Mouse (Mus musculus) heart, postnatal 0 days (tissue): ENCODE results near the gene Kif9. TPM values are rescaled to one million over a fixed set of nuclear protein-coding genes. Genes with fewer than 3 reads are reported as not detected.

Experiments
- ATAC-seq: fragments of 200-750 bp; cut with Nextera tagmentation; 2 replicates; pipeline ENCODE4 v1.8.0; 2017; ENCODE audit warnings: low read depth, moderate number of reproducible peaks, moderate library complexity; ENCODE audit not compliant: insufficient read depth
- DNase-seq: peaks from one replicate; pipeline ENCODE4 v3.0.0-alpha.2; 2016; ENCODE audit warnings: low spot score
- H3K27ac ChIP-seq: fragments of 300-500 bp; sonication (generic); 2 replicates; pipeline ENCODE4 v1.5.1; 2014; ENCODE audit warnings: low read depth, mild to moderate bottlenecking
- H3K27me3 ChIP-seq: fragments of 300-500 bp; sonication (generic); 2 replicates; pipeline ENCODE4 v1.6.1; 2014; ENCODE audit warnings: low read length, mixed read lengths; ENCODE audit not compliant: control insufficient read depth, insufficient read depth
- H3K36me3 ChIP-seq: fragments of 300-500 bp; sonication (generic); replicated peaks from 2 replicates; pipeline ENCODE4 v1.6.1; 2014; ENCODE audit warnings: low read length, mixed read lengths; ENCODE audit not compliant: control insufficient read depth, insufficient read depth
- H3K4me1 ChIP-seq: fragments of 300-500 bp; sonication (generic); 2 replicates; pipeline ENCODE4 v1.6.1; 2014; ENCODE audit warnings: antibody characterized with exemption; ENCODE audit not compliant: control insufficient read depth, insufficient read depth
- H3K4me2 ChIP-seq: fragments of 300-500 bp; sonication (generic); 2 replicates; pipeline ENCODE4 v1.6.1; 2014; ENCODE audit warnings: low read depth, mild to moderate bottlenecking, low read length, moderate library complexity
- H3K4me3 ChIP-seq: fragments of 300-500 bp; sonication (generic); 2 replicates; pipeline ENCODE4 v1.5.1; 2014; ENCODE audit warnings: low read depth, low read length
- H3K9ac ChIP-seq: fragments of 300-500 bp; sonication (generic); replicated peaks from 2 replicates; pipeline ENCODE4 v1.6.1; 2014; ENCODE audit warnings: low read depth, low read length, mixed read lengths
- H3K9me3 ChIP-seq: fragments of 300-500 bp; sonication (generic); replicated peaks from 2 replicates; pipeline ENCODE4 v1.6.1; 2016; ENCODE audit warnings: low read length; ENCODE audit not compliant: control insufficient read depth
- CTCF ChIP-seq: IDR thresholded peaks from 2 replicates; pipeline ENCODE4 v1.5.1; 2016; ENCODE audit warnings: antibody characterized with exemption, control low read depth, low read depth
- EP300 ChIP-seq: IDR thresholded peaks from 2 replicates; pipeline ENCODE4 v1.6.1; 2016; ENCODE audit warnings: antibody characterized with exemption, low read depth
- WGBS: fragments of 180-500 bp; shearing (Covaris S2); extraction: QIAGEN DNeasy Blood & Tissue Kit; methylation state at CpG from one replicate; pipeline ENCODE4 v1.1.7; 2014; 5-methylcytosine and 5-hydroxymethylcytosine counted together
- polyA plus RNA-seq: library from polyadenylated mRNA; unstranded; fragments of >200 nt; fragmentation: Nextera tagmentation; extraction: Ambion mirVana; gene quantifications from 2 replicates; pipeline ENCODE4 v1.2.1, GENCODE M21; 2015
- total RNA-seq: library from RNA; depleted of rRNA; stranded (reverse); fragments of >200 nt; gene quantifications from 2 replicates; pipeline ENCODE4 v1.2.3, GENCODE M21; 2014; ENCODE audit warnings: low replicate concordance

The Kif9 gene
- total and polyA plus RNA-seq, 2 experiments from 2014 or later: 0.29 TPM; not detected in 1

DNA sequence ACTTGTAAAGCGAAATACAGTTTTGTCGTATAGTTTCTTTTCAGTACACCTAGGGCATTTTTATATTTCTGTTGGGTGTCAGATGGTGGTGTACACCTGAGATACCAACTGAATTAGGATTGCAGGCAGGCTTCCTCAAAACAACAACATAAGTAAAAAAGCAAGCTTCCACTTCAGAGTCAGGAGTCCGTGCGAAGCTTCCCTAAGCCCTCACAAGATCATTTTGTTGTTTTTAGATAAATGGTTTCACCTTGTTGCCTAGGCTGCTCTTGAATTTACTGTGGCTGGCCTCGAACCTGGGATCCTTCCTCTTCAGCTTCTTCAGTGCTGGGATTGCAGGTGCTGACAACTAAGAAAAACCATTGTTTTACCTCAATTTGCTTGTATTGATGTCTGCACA is 56.9 kb downstream of the Kif9 start:
- peak overlapping the region; percentile 98 for H3K9ac ChIP-seq
- DNase-seq: no peak
- peak overlapping the region; percentile 72 for H3K4me2 ChIP-seq
- H3K27ac ChIP-seq: peak overlapping the region; percentile 99; the same call in 1 of the 2 replicates
- H3K4me1 ChIP-seq: peaks cover 30% of the 10 kb centered on the region
- H3K27me3 ChIP-seq: no peaks in the 10 kb centered on the region
- 0 out of 2 replicates have a peak, but pooled peaks cover 3% of the 10 kb centered on the region for H3K36me3 ChIP-seq
- no peak for ATAC-seq
- WGBS: 14% methylated on average over 5 of the region's 5 CpGs
- no peak for TF ChIP-seq CTCF
- TF ChIP-seq EP300: no peak
- H3K4me3 ChIP-seq: peak overlapping the region; percentile 90
- H3K9me3 ChIP-seq: no peaks in the 10 kb centered on the region

DNA sequence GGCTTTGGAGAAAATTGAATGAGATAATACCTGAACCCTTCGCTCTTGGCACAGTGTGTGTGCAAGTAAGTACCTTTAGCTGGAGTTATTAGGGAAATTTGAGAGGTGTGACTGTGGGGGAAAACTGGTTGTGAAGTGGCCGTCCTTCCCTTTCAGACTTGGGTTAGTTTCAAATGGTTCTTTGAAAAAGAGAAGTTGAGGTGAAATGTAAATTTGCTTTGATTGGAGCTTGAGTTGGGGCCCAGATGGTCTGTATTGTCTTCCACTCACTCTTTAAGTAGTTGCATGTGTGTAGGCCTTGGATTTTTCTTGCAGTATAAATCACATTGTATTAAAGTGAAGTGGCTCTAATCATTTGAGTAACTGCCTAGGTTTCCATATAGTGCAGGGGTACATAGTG is 58.4 kb downstream of the Kif9 start:
- H3K4me1 ChIP-seq: peaks cover 30% of the 10 kb centered on the region
- no peak overlapping the region for H3K9ac ChIP-seq
- 78% methylated on average over 2 of the region's 2 CpGs for WGBS
- no peak overlapping the region for H3K4me2 ChIP-seq
- no peak for DNase-seq
- no peak for TF ChIP-seq EP300
- no peak for TF ChIP-seq CTCF
- H3K36me3 ChIP-seq: 0 out of 2 replicates have a peak, but pooled peaks cover 3% of the 10 kb centered on the region
- no peak overlapping the region for H3K27ac ChIP-seq
- H3K9me3 ChIP-seq: no peaks in the 10 kb centered on the region
- H3K27me3 ChIP-seq: no peaks in the 10 kb centered on the region
- no peak for ATAC-seq
- no peak overlapping the region for H3K4me3 ChIP-seq

DNA sequence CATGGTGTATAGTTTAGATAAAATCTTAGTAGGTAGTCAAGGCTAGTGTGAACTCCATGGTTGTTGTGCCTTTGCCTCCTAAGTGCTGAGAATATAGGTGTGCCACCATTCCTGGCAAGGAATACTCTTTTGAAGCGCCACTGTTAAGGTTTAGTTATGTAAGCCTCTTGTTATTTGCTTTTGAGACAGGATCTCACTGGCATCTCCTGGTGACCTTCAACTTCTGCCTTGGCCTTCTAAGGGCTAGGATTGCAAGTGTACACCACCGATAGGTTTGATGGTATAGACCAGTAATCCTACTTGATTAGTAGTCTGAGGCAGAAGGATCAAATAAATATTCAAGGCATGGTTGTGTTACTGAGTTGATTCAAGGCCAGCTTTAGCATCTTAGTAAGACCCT is 59.9 kb downstream of the Kif9 start:
- H3K9me3 ChIP-seq: no peaks in the 10 kb centered on the region
- TF ChIP-seq CTCF: no peak
- no peak for TF ChIP-seq EP300
- H3K4me2 ChIP-seq: no peak overlapping the region
- 84% methylated on average over 2 of the region's 2 CpGs for WGBS
- no peak for DNase-seq
- no peak overlapping the region for H3K9ac ChIP-seq
- 0 out of 2 replicates have a peak, but pooled peaks cover 3% of the 10 kb centered on the region for H3K36me3 ChIP-seq
- H3K27ac ChIP-seq: no peak overlapping the region
- no peak for ATAC-seq
- no peak overlapping the region for H3K4me3 ChIP-seq
- H3K4me1 ChIP-seq: peaks cover 24% of the 10 kb centered on the region
- no peaks in the 10 kb centered on the region for H3K27me3 ChIP-seq

DNA sequence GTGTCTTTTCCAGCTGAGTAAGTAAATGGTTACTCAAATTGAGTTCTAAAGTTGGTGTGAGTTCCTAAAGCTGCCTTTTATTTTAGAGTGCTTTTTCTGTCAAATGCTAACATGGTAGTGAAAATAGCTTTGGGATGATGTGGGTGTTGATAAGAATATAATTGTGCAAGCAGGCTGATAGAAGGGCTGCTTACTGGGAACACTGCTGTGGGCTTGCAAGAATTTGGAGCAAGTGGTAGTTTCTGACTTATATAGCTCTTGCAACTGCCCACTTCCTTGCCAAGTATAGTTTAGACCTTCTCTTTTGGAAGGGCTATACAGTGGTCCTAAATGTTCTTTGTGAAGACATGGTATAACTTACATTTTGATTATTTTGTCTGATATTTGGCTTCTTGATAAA is 61.8 kb downstream of the Kif9 start:
- no peak overlapping the region for H3K4me3 ChIP-seq
- peaks cover 24% of the 10 kb centered on the region for H3K4me1 ChIP-seq
- H3K9ac ChIP-seq: no peak overlapping the region
- H3K36me3 ChIP-seq: 0 out of 2 replicates have a peak, but pooled peaks cover 8% of the 10 kb centered on the region
- no peak overlapping the region for H3K4me2 ChIP-seq
- H3K9me3 ChIP-seq: no peaks in the 10 kb centered on the region
- ATAC-seq (no peak), DNase-seq (no peak)
- no peak for TF ChIP-seq EP300
- no peak for TF ChIP-seq CTCF
- H3K27me3 ChIP-seq: no peaks in the 10 kb centered on the region
- no peak overlapping the region for H3K27ac ChIP-seq

DNA sequence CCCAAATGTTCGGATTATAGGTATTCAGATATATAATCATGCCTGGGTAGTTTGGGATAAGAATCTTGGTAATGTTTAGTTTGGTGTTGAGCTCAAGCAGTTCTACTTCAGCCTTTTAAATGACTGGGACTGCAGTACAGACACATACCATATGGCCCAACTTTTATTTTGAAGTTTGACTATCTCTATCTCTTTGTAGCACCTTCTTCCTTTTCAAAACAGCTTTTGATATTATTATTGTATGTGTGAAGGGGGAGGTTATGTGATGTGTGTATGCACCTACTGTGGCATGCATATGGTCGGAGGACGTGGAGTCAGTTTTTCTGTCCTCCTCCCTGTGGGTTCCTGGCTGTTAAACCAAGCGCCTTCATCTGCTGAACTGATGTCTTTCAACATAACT is 65.2 kb downstream of the Kif9 start:
- Histone ChIP-seq H3K9me3 (no peaks in the 10 kb centered on the region), H3K4me2 (no peak overlapping the region), H3K9ac (no peak overlapping the region), H3K27ac (no peak overlapping the region), H3K36me3 (0 out of 2 replicates have a peak, but pooled peaks cover 8% of the 10 kb centered on the region), H3K4me1 (peaks cover 1% of the 10 kb centered on the region; the same call in 1 of the 2 replicates), H3K27me3 (no peaks in the 10 kb centered on the region), H3K4me3 (no peak overlapping the region)
- 69% methylated on average over 4 of the region's 4 CpGs for WGBS
- TF ChIP-seq CTCF: no peak
- no peak for TF ChIP-seq EP300
- DNase-seq (no peak), ATAC-seq (no peak)

DNA sequence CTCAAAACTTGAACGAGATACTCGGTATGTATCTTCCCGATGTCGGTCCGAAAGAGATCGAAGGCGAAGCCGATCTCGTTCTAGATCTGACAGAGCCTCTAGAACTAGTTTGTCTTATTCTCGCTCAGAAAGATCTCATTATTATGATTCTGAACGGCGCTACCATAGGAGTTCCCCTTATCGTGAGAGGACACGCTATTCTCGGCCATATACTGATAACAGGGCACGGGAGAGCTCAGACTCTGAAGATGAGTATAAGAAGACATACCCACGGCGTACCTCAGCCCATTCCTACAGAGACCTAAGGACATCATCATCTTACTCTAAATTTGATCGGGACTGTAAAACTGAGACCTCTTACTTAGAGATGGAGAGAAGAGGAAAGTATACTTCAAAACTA is 71.5 kb downstream of the Kif9 start:
- no peak for TF ChIP-seq CTCF
- TF ChIP-seq EP300: no peak
- no peak for ATAC-seq
- no peaks in the 10 kb centered on the region for H3K9me3 ChIP-seq
- no peak overlapping the region for H3K4me2 ChIP-seq
- H3K27ac ChIP-seq: no peak overlapping the region
- no peaks in the 10 kb centered on the region for H3K4me1 ChIP-seq
- no peak for DNase-seq
- 82% methylated on average over 19 of the region's 19 CpGs for WGBS
- H3K9ac ChIP-seq: no peak overlapping the region
- peaks cover 61% of the 10 kb centered on the region for H3K36me3 ChIP-seq
- no peaks in the 10 kb centered on the region for H3K27me3 ChIP-seq
- no peak overlapping the region for H3K4me3 ChIP-seq
